Mouse (Mus musculus) stomach, embryonic 14.5 days (tissue): ENCODE measurements around the gene Nsfl1c. TPM values are rescaled to one million over a fixed set of nuclear protein-coding genes. Genes with fewer than 3 reads are reported as not detected.
"Not testable (repeated sequence)": the region's sequence is repeated elsewhere in the genome, so short reads cannot be mapped to it uniquely, and the experiment has no call there.

ENCODE experiments used
- ATAC-seq: fragments of 200-750 bp; cut with Nextera tagmentation; 2 replicates; pipeline ENCODE4 v1.8.0; 2017; ENCODE audit warnings: low read depth, moderate TSS enrichment; ENCODE audit not compliant: insufficient number of reproducible peaks, insufficient read depth, low FRiP score
- H3K27ac ChIP-seq: fragments of 300-500 bp; sonication (generic); 2 replicates; pipeline ENCODE4 v1.5.1; 2014; ENCODE audit warnings: mild to moderate bottlenecking, low read length, moderate library complexity, mixed read lengths
- H3K27me3 ChIP-seq: fragments of 300-500 bp; sonication (generic); 2 replicates; pipeline ENCODE4 v1.6.1; 2014; ENCODE audit warnings: low read length, control low read depth, mixed read lengths; ENCODE audit not compliant: control insufficient read depth, insufficient read depth
- H3K36me3 ChIP-seq: fragments of 300-500 bp; sonication (generic); 2 replicates; pipeline ENCODE4 v1.6.1; 2014; ENCODE audit warnings: mild to moderate bottlenecking, control low read depth, low read length, moderate library complexity, mixed read lengths; ENCODE audit not compliant: control insufficient read depth, insufficient read depth
- H3K4me1 ChIP-seq: fragments of 300-500 bp; sonication (generic); 2 replicates; pipeline ENCODE4 v1.6.1; 2014; ENCODE audit warnings: low read length, control low read depth, mixed read lengths; ENCODE audit not compliant: control insufficient read depth, insufficient read depth
- H3K4me2 ChIP-seq: fragments of 300-500 bp; sonication (generic); replicated peaks from 2 replicates; pipeline ENCODE4 v1.6.1; 2014; ENCODE audit warnings: low read depth, low read length, control low read depth
- H3K4me3 ChIP-seq: fragments of 300-500 bp; sonication (generic); 2 replicates; pipeline ENCODE4 v1.5.1; 2014; ENCODE audit warnings: low read depth, low read length, control low read depth
- H3K9ac ChIP-seq: fragments of 300-500 bp; sonication (generic); replicated peaks from 2 replicates; pipeline ENCODE4 v1.6.1; 2014; ENCODE audit warnings: low read depth, mild to moderate bottlenecking, control low read depth, low read length, moderate library complexity, mixed read lengths
- H3K9me3 ChIP-seq: fragments of 300-500 bp; sonication (generic); 2 replicates; pipeline ENCODE4 v1.6.1; 2016; ENCODE audit warnings: low read depth, low read length, control low read depth; ENCODE audit not compliant: control insufficient read depth
- WGBS: fragments of 180-500 bp; shearing (Covaris S2); extraction: QIAGEN DNeasy Blood & Tissue Kit; methylation state at CpG from one replicate; pipeline ENCODE4 v1.1.7; 2014; 5-methylcytosine and 5-hydroxymethylcytosine counted together
- polyA plus RNA-seq: library from polyadenylated mRNA; unstranded; fragments of >200 nt; fragmentation: Nextera tagmentation; extraction: Ambion mirVana; gene quantifications from 2 replicates; pipeline ENCODE4 v1.2.1, GENCODE M21; 2014

Nsfl1c gene
- 203 and 215 TPM in 2 replicates for polyA plus RNA-seq

GRCm38 (mm10) chr2:151494035-151494803 lies at the start of gene Nsfl1c:
Gene Nsfl1c (plus strand): TSS chr2:151494182.
- Histone ChIP-seq H3K9ac (peak within 1 kb of the TSS; percentile 91), H3K27ac (no peak within 1 kb of the TSS), H3K36me3 (peaks cover 13% of the 10 kb centered on the region), H3K4me1 (peaks cover 5% of the 10 kb centered on the region), H3K9me3 (no peaks in the 10 kb centered on the region), H3K27me3 (no peaks in the 10 kb centered on the region), H3K4me2 (peak within 1 kb of the TSS; percentile 81), H3K4me3 (peak within 1 kb of the TSS; percentile 94)
- WGBS: under 1% methylated on average over 73 of the region's 73 CpGs
- ATAC-seq: peak; percentile 100

DNA sequence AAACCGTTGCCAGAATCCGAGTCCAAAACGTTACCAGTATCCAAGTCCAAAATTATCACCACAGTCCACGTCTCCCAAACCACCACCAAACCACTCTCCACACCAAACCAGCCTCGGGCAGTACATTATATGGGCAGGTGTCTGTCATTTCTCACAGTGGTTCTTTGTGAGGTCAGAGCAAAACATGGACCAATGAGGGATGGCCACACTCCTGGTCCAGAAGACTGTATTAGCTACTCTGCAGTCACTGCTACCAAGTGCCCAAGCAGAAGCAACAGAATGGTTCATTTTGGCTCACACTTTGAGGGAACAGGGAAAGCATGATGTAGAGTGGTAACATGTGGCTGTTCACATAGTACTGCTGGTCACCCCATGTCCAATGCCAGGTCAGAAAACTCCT lies 17.9 kb upstream of the Nsfl1c start, which contains the start of gene 4921509C19Rik:
4921509C19Rik (minus strand) TSS at position 101 of the 400 bp plus-strand sequence.
- not testable (repeated sequence) for H3K9ac ChIP-seq, H3K27ac ChIP-seq, H3K27me3 ChIP-seq, H3K36me3 ChIP-seq, H3K4me1 ChIP-seq, H3K4me2 ChIP-seq, ATAC-seq, H3K9me3 ChIP-seq, H3K4me3 ChIP-seq
- WGBS: 83% methylated on average over 5 of the region's 5 CpGs

- no peak for ATAC-seq
- no peaks in the 10 kb centered on the region for H3K27me3 ChIP-seq
- no peak overlapping the region for H3K4me2 ChIP-seq
- H3K9me3 ChIP-seq: no peaks in the 10 kb centered on the region
- no peaks in the 10 kb centered on the region for H3K36me3 ChIP-seq
- no peak overlapping the region for H3K4me3 ChIP-seq
- H3K4me1 ChIP-seq: no peaks in the 10 kb centered on the region
- no peak overlapping the region for H3K9ac ChIP-seq
- no peak overlapping the region for H3K27ac ChIP-seq
Measured at GRCm38 (mm10) chr2:151486496-151486895, 7.5 kb upstream of the Nsfl1c start.

DNA sequence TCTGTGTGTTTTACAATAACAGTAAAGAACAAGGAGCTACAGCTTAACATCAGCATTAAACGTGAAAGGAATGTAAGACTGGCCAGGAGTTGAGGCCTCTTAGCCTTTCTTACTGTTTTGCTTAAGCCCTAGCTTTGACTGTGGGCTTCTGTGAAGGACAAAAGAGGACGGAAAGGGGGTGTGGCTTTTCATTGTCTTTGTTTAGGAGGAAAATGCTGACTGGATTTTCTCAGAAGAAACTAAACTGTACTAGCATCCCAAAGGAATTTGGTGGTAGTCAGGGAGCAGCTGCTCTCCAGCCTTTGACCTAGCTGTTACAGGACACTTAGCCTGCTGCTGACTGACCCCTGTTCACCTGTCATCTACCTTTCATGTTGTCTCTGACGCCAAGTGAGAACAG lies 4.4 kb downstream of the Nsfl1c start:
- Histone ChIP-seq H3K36me3 (peaks cover 41% of the 10 kb centered on the region), H3K27me3 (no peaks in the 10 kb centered on the region), H3K9ac (no peak overlapping the region), H3K4me1 (peaks cover 5% of the 10 kb centered on the region), H3K4me2 (no peak overlapping the region), H3K27ac (no peak overlapping the region), H3K9me3 (no peaks in the 10 kb centered on the region), H3K4me3 (no peak overlapping the region)
- WGBS: 70% methylated on average over 3 of the region's 3 CpGs
- ATAC-seq: no peak

DNA sequence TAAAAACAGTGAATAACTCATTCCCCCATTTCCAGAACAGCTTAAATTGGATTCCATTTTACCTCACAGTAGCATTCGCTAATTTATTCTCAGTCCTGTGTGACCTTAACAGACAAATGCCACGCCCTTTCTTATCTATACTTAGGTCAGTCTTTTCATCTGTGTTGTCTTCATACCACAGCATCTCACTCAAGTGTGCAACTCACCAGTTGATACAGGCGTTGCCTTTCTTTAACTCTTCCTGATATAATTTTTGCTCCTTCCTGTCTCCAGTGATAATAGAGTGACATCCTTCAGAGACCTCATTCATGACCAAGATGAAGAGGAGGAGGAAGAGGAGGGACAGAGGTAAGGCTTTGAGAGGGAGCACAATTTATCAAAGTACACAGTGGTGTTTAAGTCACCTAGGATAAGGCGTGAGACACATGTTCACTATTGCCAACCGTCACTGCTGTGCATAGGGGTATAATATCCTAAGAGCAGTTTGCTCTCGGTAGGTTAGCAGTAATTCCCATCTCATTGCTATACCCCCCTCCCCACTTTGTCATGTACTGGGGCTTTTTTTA lies 6.5 kb downstream of the Nsfl1c start:
- Histone ChIP-seq H3K4me2 (no peak overlapping the region), H3K36me3 (peaks cover 55% of the 10 kb centered on the region), H3K9ac (no peak overlapping the region), H3K27me3 (no peaks in the 10 kb centered on the region), H3K4me3 (no peak overlapping the region), H3K27ac (no peak overlapping the region), H3K4me1 (no peaks in the 10 kb centered on the region), H3K9me3 (no peaks in the 10 kb centered on the region)
- 88% methylated on average over 6 of the region's 6 CpGs for WGBS
- ATAC-seq: no peak

GRCm38 (mm10) chr2:151504226-151504625 lies 10.2 kb downstream of the Nsfl1c start:
- H3K4me3 ChIP-seq: no peak overlapping the region
- no peak overlapping the region for H3K27ac ChIP-seq
- H3K9me3 ChIP-seq: no peaks in the 10 kb centered on the region
- no peak overlapping the region for H3K4me2 ChIP-seq
- no peaks in the 10 kb centered on the region for H3K4me1 ChIP-seq
- no peak overlapping the region for H3K9ac ChIP-seq
- H3K27me3 ChIP-seq: no peaks in the 10 kb centered on the region
- WGBS: 89% methylated on average over 4 of the region's 4 CpGs
- H3K36me3 ChIP-seq: peaks cover 69% of the 10 kb centered on the region
- ATAC-seq: no peak

DNA sequence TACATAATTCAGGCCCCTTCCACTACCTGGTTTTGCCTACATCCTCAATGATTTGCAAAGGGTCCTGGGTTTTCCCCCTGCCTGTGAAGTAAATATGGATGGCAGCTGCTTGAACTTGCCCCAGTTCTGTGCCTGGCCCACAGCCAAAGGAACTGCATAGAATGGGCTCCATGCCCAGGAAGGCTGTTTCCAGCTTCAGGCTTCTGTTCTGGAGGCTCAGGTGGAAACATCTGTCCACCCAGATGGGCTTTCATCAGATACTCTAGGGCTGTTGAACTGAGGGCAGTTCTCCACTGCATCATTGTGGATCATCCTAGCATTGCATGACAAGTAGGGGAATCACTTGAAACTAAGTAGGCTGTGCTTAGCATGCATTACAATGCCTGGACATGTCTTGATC lies 18.2 kb downstream of the Nsfl1c start:
- no peak for ATAC-seq

GRCm38 (mm10) chr2:151513525-151514285 lies 19.7 kb downstream of the Nsfl1c start:
- H3K36me3 ChIP-seq: peaks cover 68% of the 10 kb centered on the region

More for the DNA sequence above, 18.2 kb downstream of the Nsfl1c start:
- Histone ChIP-seq H3K9me3 (no peaks in the 10 kb centered on the region), H3K9ac (no peak overlapping the region), H3K27ac (no peak overlapping the region), H3K4me2 (no peak overlapping the region), H3K27me3 (no peaks in the 10 kb centered on the region), H3K4me3 (no peak overlapping the region), H3K36me3 (peaks cover 76% of the 10 kb centered on the region), H3K4me1 (no peaks in the 10 kb centered on the region)

More at GRCm38 (mm10) chr2:151513525-151514285, 19.7 kb downstream of the Nsfl1c start:
- WGBS: 85% methylated on average over 3 of the region's 3 CpGs
- no peak for ATAC-seq
- Histone ChIP-seq H3K4me3 (no peak overlapping the region), H3K27me3 (no peaks in the 10 kb centered on the region), H3K9me3 (no peaks in the 10 kb centered on the region), H3K9ac (no peak overlapping the region), H3K4me1 (no peaks in the 10 kb centered on the region), H3K4me2 (no peak overlapping the region), H3K27ac (no peak overlapping the region)
